Mouse (Mus musculus): ENCODE measurements around the gene Prune2. TPM values are rescaled to one million over a fixed set of nuclear protein-coding genes. Genes with fewer than 3 reads are reported as not detected.

Gene Prune2
- total RNA-seq, 2 experiments from 2014 or later: 74.6 to 75.0 TPM

DNA sequence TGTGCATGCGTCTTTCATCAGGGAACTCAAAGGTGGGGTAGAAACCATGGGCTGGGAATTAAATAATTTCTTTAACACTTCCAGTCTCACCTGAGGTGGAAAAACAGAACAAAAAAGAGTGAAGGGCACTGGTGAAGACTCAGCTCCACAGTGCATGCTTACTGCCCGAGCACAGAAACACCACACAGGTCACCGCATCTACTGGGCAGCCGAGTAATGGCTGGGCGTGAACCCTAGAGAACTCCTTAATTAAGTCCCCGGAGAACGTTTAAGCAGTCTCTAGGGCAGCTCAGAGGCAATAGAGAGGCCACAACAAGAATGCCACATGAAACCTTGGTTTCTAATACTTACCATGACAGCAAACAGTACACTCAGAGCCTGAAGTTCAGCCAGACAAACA lies 288.6 kb downstream of the Prune2 start:
- no peak for DNase-seq (ENCODE audit: low spot score in 2 of 2)
- intact Hi-C loops (cut with DNase I): no loop called here

DNA sequence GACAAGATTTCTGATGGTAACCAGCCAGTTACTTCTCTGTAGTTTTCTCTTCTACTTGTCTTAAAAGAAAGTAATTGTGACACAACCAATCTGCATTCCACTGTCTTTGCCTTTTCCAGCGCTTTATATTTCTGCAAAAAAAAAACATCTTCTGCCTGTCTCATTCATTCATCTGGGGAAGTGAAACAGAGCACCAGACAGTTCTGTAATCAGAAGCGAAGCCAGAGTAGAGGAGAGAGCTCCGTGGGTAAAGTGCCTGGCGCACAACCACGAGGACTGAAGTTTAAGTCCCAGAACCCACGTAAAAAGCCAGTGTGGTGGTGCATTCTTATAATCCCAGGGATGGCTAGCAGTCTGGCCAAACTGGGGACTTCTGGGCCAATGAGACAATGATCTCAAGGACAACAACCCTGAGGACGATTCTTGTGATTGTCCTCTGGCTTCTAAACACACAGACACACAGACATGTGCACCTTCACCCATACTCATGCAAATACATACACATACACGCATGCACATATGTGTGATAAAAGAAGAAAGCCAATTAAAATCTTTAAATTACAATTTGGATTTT lies 291.5 kb downstream of the Prune2 start:
- intact Hi-C loops (cut with DNase I): no loop called here
- no peak for DNase-seq (ENCODE audit: low spot score in 2 of 2)

DNA sequence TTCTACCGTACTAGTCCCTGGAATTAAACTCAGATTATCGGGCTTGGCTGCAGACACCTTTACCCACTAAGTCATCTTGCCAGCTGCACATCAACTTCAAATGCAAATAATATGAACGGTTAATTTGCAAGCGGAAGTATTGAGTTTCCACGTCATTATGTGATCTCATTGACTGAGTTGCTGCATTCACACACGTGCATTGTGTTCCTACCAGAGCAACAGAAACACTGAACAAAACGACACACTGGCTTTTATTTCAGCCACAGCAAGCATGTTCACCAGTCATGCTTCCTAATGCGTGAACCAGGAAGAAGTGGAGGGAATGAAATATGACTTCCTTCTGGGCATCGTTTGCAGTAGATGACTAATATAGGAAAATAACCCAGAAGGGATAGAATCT lies 293.8 kb downstream of the Prune2 start:
- intact Hi-C loops (cut with DNase I): no loop called here
- DNase-seq (ENCODE audit: low spot score in 2 of 2): no peak

DNA sequence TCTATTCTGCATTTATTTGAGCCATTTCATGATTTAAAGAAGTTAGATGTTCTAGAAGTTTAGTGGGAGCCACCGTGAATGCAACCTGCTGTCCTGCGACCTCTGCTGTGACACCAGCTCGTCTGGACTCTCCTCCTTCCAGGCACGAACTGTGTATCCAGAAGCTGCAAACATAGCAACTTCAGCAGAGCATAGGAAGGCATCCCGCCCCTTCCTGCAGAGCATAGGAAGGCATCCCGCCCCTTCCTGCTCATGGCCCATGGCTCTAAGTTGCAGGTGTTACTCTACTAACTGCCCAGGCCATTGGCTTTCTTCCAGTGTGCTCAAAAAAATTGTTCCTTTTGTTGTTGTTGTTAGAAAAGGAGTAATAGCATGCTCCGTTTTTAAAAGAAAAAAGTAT lies 294.9 kb downstream of the Prune2 start:
- intact Hi-C loops (cut with DNase I): no loop called here
- DNase-seq (ENCODE audit: low spot score in 2 of 2): no peak

DNA sequence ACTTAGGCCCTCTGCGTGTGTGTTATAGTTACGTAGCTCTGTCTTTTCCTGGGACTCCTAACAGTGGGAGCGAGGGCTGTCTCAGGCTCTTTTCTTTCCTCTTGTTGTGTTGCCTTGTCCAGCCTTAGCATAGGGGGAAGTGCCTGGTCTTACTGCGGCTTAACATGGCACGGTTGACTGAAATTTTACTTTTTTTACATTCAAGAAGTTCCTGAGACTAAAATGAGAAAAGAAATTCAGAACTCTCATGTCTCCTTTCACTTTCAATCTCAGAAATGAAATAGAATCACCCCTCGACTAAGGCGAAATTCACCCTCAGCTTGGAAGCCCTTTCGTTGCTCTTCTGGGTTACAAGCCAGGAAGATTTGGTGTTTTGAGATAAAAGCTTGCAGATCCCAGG lies 295.5 kb downstream of the Prune2 start:
- DNase-seq (ENCODE audit: low spot score in 2 of 2): no peak
- intact Hi-C loops (cut with DNase I): no loop called here

DNA sequence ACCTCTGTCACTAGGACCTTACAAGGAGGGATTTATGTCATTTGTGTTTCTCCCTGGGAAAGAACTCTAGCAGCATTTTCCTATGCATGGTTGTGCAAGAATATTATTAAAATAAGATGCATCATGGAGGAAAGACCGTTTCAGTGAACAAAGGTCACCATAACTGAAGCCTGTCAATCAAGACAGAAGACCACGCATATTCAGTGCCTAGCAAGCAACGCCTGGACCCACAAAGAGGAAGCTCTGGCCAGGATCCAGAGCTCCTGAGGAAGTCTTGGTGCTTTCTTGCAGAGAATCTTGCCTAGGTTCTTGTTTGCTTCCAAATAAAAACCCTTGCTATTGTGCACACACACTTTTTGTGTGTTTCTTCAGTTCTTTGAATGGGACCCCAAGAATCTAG lies 296.9 kb downstream of the Prune2 start:
- no peak for DNase-seq (ENCODE audit: low spot score in 2 of 2)
- intact Hi-C loops (cut with DNase I): no loop called here

DNA sequence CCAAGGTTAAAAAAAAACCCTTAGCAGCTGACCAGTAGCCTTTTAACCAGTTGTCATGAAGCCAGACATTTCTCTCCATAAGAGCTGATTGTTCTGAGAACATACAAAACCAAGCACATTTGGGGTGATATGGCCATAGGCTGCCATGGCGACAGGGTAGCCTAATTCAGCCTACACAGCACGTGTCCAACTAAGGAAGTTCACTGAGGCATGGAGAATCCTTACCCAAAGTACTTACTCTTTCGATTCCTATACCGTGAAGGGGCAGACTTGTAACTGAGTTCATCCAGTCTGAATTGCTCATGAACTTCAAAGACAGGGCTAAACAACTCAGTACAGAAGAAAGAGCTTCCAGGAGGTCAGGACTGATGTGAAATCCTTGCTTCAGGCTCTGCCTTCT lies 299.6 kb downstream of the Prune2 start:
- intact Hi-C loops (cut with DNase I): no loop called here
- DNase-seq (ENCODE audit: low spot score in 2 of 2): no peak

DNA sequence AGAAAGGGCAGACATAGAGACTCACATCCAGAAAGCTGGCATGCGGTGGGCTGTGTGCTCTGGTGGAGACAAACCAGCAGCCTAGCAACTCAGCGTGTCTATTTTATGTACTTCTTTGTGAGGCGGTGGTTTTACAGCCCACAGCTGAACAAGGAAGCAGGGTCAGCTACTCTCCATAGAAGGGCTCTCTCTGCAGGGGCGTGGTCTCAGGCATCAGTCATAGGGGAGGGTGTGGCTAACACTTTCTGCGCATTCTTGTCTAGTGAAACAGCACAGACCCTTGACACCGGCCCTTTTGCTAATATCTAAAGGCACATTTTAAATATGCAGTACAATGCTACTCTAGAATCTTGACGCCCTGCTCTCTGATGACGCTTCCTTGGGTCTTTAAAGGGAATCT lies 300.5 kb downstream of the Prune2 start:
- intact Hi-C loops (cut with DNase I): no loop called here
- no peak for DNase-seq (ENCODE audit: low spot score in 2 of 2)

DNA sequence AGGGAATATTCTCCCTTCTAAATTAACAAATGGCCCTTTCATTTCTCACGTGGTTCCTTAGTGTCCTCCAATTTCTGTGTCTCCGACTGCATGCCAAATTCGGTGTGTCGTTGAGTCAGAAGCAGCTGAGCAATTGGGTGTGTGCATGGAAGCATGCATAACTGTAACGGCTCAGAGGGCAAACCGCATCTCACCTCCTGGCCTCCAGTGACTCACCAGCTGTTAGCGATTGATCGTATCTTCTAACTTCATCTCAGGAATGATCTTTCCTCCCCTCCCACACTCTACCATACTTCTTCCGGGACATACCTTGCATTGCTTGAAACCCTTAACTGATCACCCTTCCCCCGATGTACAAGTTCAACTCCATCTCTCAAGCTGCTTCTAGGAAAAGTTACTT lies 300.9 kb downstream of the Prune2 start:
- no peak for DNase-seq (ENCODE audit: low spot score in 2 of 2)
- intact Hi-C loops (cut with DNase I): no loop called here

DNA sequence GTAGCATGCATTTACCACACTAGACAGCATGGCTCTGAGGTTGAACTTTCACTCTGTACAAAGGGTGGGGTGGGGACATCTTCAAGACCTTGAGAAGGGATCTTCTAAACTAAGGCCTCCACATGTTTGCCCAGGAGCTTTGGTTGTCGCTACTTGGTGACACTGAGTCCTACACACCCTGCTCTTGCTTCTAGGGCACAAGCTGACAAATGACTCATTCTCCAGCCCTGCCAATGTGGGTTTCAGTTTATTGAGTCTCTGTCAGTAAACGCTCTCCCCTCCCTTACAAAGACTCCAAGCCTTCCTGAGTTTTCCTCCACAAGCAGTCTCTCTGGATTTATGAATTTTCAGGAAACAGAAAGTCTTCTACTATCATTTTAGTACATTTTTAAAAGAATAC lies 307.3 kb downstream of the Prune2 start:
- intact Hi-C loops (cut with DNase I): no loop called here
- no peak for DNase-seq (ENCODE audit: low spot score in 2 of 2)

DNA sequence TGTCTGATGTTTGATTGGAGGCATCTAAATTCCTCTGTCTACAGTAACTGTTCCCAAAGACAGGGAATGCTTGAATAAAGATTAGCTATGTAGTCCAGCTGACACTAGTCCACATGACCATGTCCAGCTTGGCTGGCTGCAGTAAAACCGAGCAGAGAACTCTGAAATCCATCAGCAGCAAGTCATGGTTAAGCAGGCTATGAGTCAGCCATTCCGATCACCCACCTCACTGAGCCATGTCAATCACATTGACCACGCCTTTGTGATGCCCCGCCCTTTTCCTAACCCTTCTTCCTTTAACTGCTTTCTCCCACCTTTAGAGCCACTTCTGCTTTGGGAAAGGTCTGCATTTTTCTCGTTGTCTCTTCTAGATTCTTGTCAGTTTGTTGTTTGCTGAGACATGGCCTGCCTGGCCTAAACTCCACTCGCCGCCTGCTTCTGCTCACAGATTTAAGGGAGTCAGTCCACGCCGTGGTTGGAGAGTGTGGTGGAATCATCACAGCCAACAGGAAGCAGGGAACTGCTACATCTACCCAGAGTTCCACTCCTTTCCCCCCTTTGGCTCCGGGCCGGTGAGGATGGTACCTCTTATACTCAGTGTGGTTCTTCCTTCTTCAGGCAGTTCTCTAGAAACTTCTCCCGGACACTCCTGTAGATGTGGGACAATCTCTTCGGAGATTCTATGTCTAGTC lies 307.9 kb downstream of the Prune2 start:
- intact Hi-C loops (cut with DNase I): no loop called here
- no peak for DNase-seq (ENCODE audit: low spot score in 2 of 2)

DNA sequence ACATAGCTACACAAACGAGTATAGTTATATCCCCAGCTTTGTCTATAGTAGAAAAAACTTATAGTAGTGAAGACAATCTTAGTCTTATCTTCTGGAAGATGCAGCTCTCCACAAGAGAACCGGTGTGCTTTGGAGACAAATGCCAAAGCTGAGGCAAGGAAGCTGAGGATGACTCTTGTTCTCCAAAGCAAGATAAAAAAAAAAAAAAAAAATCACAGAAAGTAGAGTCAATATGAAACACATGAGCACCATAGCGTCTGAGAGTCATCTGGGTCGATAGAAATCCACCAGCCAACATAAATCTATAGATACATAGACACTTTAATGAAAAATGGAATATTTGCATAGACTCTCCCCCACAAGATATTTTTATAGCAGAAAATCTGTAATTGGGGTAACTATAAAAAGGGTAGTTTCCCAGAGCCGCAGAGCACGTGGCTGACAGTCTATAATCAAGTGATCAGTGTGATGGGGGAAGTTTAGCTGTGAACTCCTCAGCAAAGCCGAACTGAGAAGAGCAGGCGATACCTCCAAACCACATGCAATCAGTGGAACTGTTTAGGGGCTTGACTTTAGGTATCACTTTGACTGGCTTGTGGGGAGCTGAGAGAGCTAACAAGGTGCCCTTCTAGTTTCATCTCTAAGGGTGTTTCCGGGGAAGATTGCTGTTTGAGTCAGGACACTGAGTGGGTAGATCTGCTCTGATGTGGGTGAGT lies 308.7 kb downstream of the Prune2 start:
- DNase-seq (ENCODE audit: low spot score in 2 of 2): no peak
- intact Hi-C loops (cut with DNase I): no loop called here

DNA sequence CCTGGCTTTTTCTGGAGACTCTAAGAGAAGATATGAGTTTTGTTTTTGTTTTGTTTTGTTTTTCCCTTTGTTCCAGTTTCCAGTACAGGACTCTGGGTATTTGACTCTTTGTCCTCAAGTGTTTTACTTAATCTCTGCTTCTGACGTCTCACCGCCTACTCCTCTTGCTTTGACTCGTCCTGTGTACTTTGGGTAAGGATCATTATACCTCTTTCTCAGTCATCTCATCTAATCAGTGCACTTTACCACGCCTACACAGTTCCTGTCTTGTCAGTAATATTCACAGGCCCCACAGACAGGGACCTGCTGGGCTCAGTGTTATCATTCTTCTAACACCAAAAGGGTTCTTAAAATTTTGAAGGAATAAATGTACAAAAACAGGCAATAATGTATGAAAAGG lies 312.8 kb downstream of the Prune2 start:
- DNase-seq (ENCODE audit: low spot score in 2 of 2): no peak
- intact Hi-C loops (cut with DNase I): no loop called here

DNA sequence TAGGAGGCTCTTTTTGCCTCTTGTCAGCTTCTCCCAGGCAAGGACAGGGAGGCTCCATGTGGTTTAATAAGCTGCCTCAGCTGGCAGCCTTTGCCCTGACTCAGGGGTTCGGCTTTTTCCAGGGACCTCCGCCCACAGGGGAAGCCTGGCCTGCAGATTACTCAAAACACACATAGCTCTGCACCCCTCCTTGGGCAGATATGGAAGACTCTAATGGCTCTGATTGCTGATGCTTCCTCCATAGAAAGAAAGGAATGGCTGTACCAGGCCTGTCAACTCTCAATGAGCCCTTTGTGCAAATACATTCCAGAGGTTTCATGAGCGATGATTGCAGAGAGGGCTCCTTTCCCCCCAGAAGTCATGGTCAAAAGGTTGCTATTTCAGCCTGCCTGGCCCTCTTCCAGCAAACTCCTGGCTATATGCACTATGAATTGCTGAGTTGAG lies 315.3 kb downstream of the Prune2 start:
- intact Hi-C loops (cut with DNase I): no loop called here
- no peak for DNase-seq (ENCODE audit: low spot score in 2 of 2)

DNA sequence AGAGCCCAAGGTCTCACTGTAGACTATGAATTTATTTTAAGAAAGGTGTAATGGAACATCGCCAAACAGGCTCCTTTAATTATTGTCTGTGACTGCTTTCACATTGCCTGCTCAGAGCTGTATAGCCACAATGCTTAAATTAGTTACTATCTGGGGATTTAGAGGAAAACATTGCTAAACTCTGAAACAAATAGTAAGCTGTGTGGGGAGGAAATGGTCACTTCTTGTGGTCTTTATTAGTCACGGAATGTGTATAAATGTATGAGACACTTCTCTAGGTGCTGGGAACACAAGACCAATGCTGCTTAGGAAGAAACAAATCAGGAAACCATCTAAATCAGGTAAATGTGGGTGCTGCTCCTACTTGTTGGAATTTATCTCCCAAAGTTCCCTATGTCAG lies 317.1 kb downstream of the Prune2 start:
- DNase-seq (ENCODE audit: low spot score in 2 of 2): no peak
- intact Hi-C loops (cut with DNase I): no loop called here

Other genes starting within 250 kb of the Prune2 start
- gene Vps13a, start 175.2 kb upstream of the Prune2 start, total RNA-seq (2021): 10 to 100 TPM; 65.6 to 88.2 TPM
- not detected for gene Foxb2, start 82.3 kb upstream of the Prune2 start, total RNA-seq (2021)